Mouse (Mus musculus): ENCODE data around the gene Cstl1. TPM values are rescaled to one million over a fixed set of nuclear protein-coding genes. Genes with fewer than 3 reads are reported as not detected.
"Not testable (repeated sequence)": the region's sequence is repeated elsewhere in the genome, so short reads cannot be mapped to it uniquely, and the experiment has no call there.

Cstl1 gene
- polyA plus RNA-seq, 1 experiment from 2014 or later = not detected

GRCm38 (mm10) chr2:148743846-148744407 lies 6.2 kb upstream of the Cstl1 start:
- H3K4me3 ChIP-seq (ENCODE audit: low read length) = no peak overlapping the region
- 78% methylated on average over 3 of the region's 3 CpGs for WGBS
- ATAC-seq = no peak

GRCm38 (mm10) chr2:148751893-148752813 lies 2.0 kb downstream of the Cstl1 start:
- Histone ChIP-seq H3K4me3 (ENCODE audit: low read length) (peak overlapping the region; percentile 29; the same call in 1 of the 2 replicates), H3K9me3 (ENCODE audit: control insufficient read depth, low read length) (no peaks in the 10 kb centered on the region), H3K27me3 (replicated peaks; ENCODE audit: control insufficient read depth, insufficient read depth, low read length) (no peaks in the 10 kb centered on the region), H3K4me1 (ENCODE audit: control insufficient read depth, insufficient read depth, low read length) (no peaks in the 10 kb centered on the region), H3K9ac (ENCODE audit: low read depth, low read length) (no peak overlapping the region), H3K27ac (ENCODE audit: low read length) (no peak overlapping the region), H3K4me2 (ENCODE audit: low read depth, low read length) (peak overlapping the region; percentile 66), H3K36me3 (ENCODE audit: control insufficient read depth, insufficient read depth, low read length) (no peaks in the 10 kb centered on the region)
- ATAC-seq = peak; percentile 88
- WGBS = 18% methylated on average over 15 of the region's 15 CpGs

More at GRCm38 (mm10) chr2:148743846-148744407, 6.2 kb upstream of the Cstl1 start:
- Histone ChIP-seq H3K27me3 (replicated peaks; ENCODE audit: control insufficient read depth, insufficient read depth, low read length) (no peaks in the 10 kb centered on the region), H3K36me3 (ENCODE audit: control insufficient read depth, insufficient read depth, low read length) (no peaks in the 10 kb centered on the region), H3K9me3 (ENCODE audit: control insufficient read depth, low read length) (no peaks in the 10 kb centered on the region), H3K27ac (ENCODE audit: low read length) (no peak overlapping the region), H3K9ac (ENCODE audit: low read depth, low read length) (no peak overlapping the region), H3K4me1 (ENCODE audit: control insufficient read depth, insufficient read depth, low read length) (no peaks in the 10 kb centered on the region), H3K4me2 (ENCODE audit: low read depth, low read length) (no peak overlapping the region)

DNA sequence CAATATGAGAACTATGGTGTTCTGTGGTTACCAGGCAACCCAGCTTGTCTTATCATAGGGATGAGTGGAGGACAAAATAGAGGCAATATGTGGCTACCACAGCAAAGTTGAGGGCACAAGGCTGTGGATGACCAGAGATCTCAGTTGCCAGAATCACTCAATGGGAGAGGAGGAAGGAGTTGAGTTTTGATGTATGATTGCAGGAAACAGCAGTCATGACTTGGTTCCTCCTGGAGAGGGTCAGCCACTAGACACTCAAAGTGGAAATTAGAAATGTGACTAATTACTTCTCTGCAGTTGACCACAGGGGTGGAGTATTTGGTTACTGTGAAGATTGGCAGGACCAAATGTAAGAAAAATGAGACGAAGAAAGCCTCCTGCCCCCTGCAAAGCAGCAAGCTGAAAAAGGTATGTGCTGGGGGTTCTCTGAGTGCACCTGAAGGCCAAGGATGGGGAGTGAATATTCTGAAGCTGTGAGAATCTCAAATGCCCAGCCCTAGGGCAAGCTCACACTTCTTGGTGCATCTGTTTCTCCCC lies 4.2 kb downstream of the Cstl1 start:
- Histone ChIP-seq H3K9ac (ENCODE audit: low read depth, low read length) (no peak overlapping the region), H3K4me3 (ENCODE audit: low read length) (no peak overlapping the region), H3K4me2 (ENCODE audit: low read depth, low read length) (no peak overlapping the region), H3K27ac (ENCODE audit: low read length) (no peak overlapping the region), H3K27me3 (replicated peaks; ENCODE audit: control insufficient read depth, insufficient read depth, low read length) (no peaks in the 10 kb centered on the region), H3K36me3 (ENCODE audit: control insufficient read depth, insufficient read depth, low read length) (no peaks in the 10 kb centered on the region), H3K9me3 (ENCODE audit: control insufficient read depth, low read length) (no peaks in the 10 kb centered on the region), H3K4me1 (ENCODE audit: control insufficient read depth, insufficient read depth, low read length) (no peaks in the 10 kb centered on the region)
- ATAC-seq = no peak
- 74% methylated on average over 1 of the region's 1 CpGs for WGBS

- H3K27me3 ChIP-seq (replicated peaks; ENCODE audit: control insufficient read depth, insufficient read depth, low read length) = no peaks in the 10 kb centered on the region
- H3K36me3 ChIP-seq (ENCODE audit: control insufficient read depth, insufficient read depth, low read length) = no peaks in the 10 kb centered on the region
- no peak overlapping the region for H3K9ac ChIP-seq (ENCODE audit: low read depth, low read length)
- no peak overlapping the region for H3K4me3 ChIP-seq (ENCODE audit: low read length)
- H3K9me3 ChIP-seq (ENCODE audit: control insufficient read depth, low read length) = no peaks in the 10 kb centered on the region
- no peak for ATAC-seq
- H3K27ac ChIP-seq (ENCODE audit: low read length) = no peak overlapping the region
- no peaks in the 10 kb centered on the region for H3K4me1 ChIP-seq (ENCODE audit: control insufficient read depth, insufficient read depth, low read length)
- H3K4me2 ChIP-seq (ENCODE audit: low read depth, low read length) = no peak overlapping the region
- 92% methylated on average over 1 of the region's 1 CpGs for WGBS
Observed at GRCm38 (mm10) chr2:148763648-148764388, 13.7 kb downstream of the Cstl1 start.

DNA sequence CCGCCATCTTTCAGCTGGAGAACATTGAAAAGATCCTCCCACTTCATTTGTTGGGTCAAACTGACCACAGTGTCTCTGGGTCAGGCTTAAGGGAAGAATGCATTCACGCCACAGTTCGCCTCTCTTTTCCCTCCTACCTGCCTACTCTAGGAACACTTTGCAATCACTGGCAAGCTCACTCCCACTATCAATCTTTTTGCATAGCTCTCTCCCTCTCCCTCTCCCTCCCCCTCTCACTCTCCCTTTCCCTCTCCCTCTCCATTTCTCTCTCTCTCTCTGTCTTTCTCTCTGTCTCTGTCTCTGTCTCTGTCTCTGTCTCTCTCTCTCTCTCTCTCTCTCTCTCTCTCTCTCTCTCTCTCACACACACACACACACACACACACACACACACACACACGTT lies 21.2 kb downstream of the Cstl1 start, which contains the start of gene Cst11:
Cst11 (minus strand) TSS at position 101 of the 400 bp plus-strand sequence.
- H3K4me3 ChIP-seq (ENCODE audit: low read length) = not testable (repeated sequence)
- 84% methylated on average over 4 of the region's 4 CpGs for WGBS

GRCm38 (mm10) chr2:148781709-148782108 lies 31.6 kb downstream of the Cstl1 start, which contains the start of gene 8030411F24Rik:
Gene 8030411F24Rik (plus strand): TSS chr2:148782009.
- 15% methylated on average over 1 of the region's 1 CpGs for WGBS
- no peak within 1 kb of the TSS for H3K4me3 ChIP-seq (ENCODE audit: low read length)
- H3K36me3 ChIP-seq (ENCODE audit: control insufficient read depth, insufficient read depth, low read length) = no peaks in the 10 kb centered on the region
- no peaks in the 10 kb centered on the region for H3K4me1 ChIP-seq (ENCODE audit: control insufficient read depth, insufficient read depth, low read length)
- H3K27ac ChIP-seq (ENCODE audit: low read length) = no peak within 1 kb of the TSS
- no peaks in the 10 kb centered on the region for H3K27me3 ChIP-seq (replicated peaks; ENCODE audit: control insufficient read depth, insufficient read depth, low read length)
- no peaks in the 10 kb centered on the region for H3K9me3 ChIP-seq (ENCODE audit: control insufficient read depth, low read length)
- no peak within 1 kb of the TSS for H3K4me2 ChIP-seq (ENCODE audit: low read depth, low read length)
- no peak within 1 kb of the TSS for H3K9ac ChIP-seq (ENCODE audit: low read depth, low read length)
- ATAC-seq = no peak

More for the DNA sequence above, 21.2 kb downstream of the Cstl1 start, which contains the start of gene Cst11:
- H3K9ac ChIP-seq (ENCODE audit: low read depth, low read length); H3K4me1 ChIP-seq (ENCODE audit: control insufficient read depth, insufficient read depth, low read length); ATAC-seq; H3K4me2 ChIP-seq (ENCODE audit: low read depth, low read length); H3K36me3 ChIP-seq (ENCODE audit: control insufficient read depth, insufficient read depth, low read length); H3K9me3 ChIP-seq (ENCODE audit: control insufficient read depth, low read length); H3K27ac ChIP-seq (ENCODE audit: low read length); H3K27me3 ChIP-seq (replicated peaks; ENCODE audit: control insufficient read depth, insufficient read depth, low read length): not testable (repeated sequence)

- Histone ChIP-seq H3K27ac (ENCODE audit: low read length) (no peak within 1 kb of the TSS), H3K36me3 (ENCODE audit: control insufficient read depth, insufficient read depth, low read length) (no peaks in the 10 kb centered on the region), H3K9me3 (ENCODE audit: control insufficient read depth, low read length) (no peaks in the 10 kb centered on the region), H3K27me3 (replicated peaks; ENCODE audit: control insufficient read depth, insufficient read depth, low read length) (no peaks in the 10 kb centered on the region), H3K4me3 (ENCODE audit: low read length) (no peak within 1 kb of the TSS), H3K4me2 (ENCODE audit: low read depth, low read length) (no peak within 1 kb of the TSS), H3K9ac (ENCODE audit: low read depth, low read length) (no peak within 1 kb of the TSS), H3K4me1 (ENCODE audit: control insufficient read depth, insufficient read depth, low read length) (no peaks in the 10 kb centered on the region)
- WGBS = 92% methylated on average over 6 of the region's 6 CpGs
- ATAC-seq = no peak
Observed at GRCm38 (mm10) chr2:148789142-148789541, 39.0 kb downstream of the Cstl1 start, which contains the start of gene Cst12. Gene Cst12 (plus strand): TSS chr2:148789361.

GRCm38 (mm10) chr2:148798485-148798884 lies 48.3 kb downstream of the Cstl1 start, which contains the start of gene Cst8:
Gene Cst8 (plus strand): TSS chr2:148798785.
- Histone ChIP-seq H3K9ac (ENCODE audit: low read depth, low read length) (no peak within 1 kb of the TSS), H3K36me3 (ENCODE audit: control insufficient read depth, insufficient read depth, low read length) (no peaks in the 10 kb centered on the region), H3K4me3 (ENCODE audit: low read length) (no peak within 1 kb of the TSS), H3K4me1 (ENCODE audit: control insufficient read depth, insufficient read depth, low read length) (no peaks in the 10 kb centered on the region), H3K9me3 (ENCODE audit: control insufficient read depth, low read length) (no peaks in the 10 kb centered on the region), H3K27me3 (replicated peaks; ENCODE audit: control insufficient read depth, insufficient read depth, low read length) (no peaks in the 10 kb centered on the region), H3K4me2 (ENCODE audit: low read depth, low read length) (no peak within 1 kb of the TSS), H3K27ac (ENCODE audit: low read length) (no peak within 1 kb of the TSS)
- 91% methylated on average over 1 of the region's 1 CpGs for WGBS
- ATAC-seq = no peak

GRCm38 (mm10) chr2:148801491-148801921 lies 51.3 kb downstream of the Cstl1 start:
- no peaks in the 10 kb centered on the region for H3K9me3 ChIP-seq (ENCODE audit: control insufficient read depth, low read length)
- H3K36me3 ChIP-seq (ENCODE audit: control insufficient read depth, insufficient read depth, low read length) = no peaks in the 10 kb centered on the region
- no peak for ATAC-seq
- no peak overlapping the region for H3K9ac ChIP-seq (ENCODE audit: low read depth, low read length)
- WGBS = 38% methylated on average over 3 of the region's 3 CpGs
- H3K4me2 ChIP-seq (ENCODE audit: low read depth, low read length) = no peak overlapping the region
- no peaks in the 10 kb centered on the region for H3K27me3 ChIP-seq (replicated peaks; ENCODE audit: control insufficient read depth, insufficient read depth, low read length)
- H3K4me1 ChIP-seq (ENCODE audit: control insufficient read depth, insufficient read depth, low read length) = no peaks in the 10 kb centered on the region
- no peak overlapping the region for H3K4me3 ChIP-seq (ENCODE audit: low read length)
- H3K27ac ChIP-seq (ENCODE audit: low read length) = no peak overlapping the region
